21 mouse cellular contexts compared by ENCODE assay signal in genomic region chr10:84908006-84908405, GRCm38 (mm10). TPM values are rescaled to one million over a fixed set of nuclear protein-coding genes. Genes with fewer than 3 reads are reported as not detected.
DNase-seq lines count a peak whose midpoint lies in the region; ATAC-seq and TF ChIP-seq lines count a peak whose summit lies in the region.
"Had no signal": no experiment of that assay in that cellular context is flagged by ENCODE, and none has a peak within 500 bp of the region (broad histone marks: within the 10 kb centered on the region; RNA-seq: fewer than 3 reads in every experiment).

No protein-coding gene starts in this region.

- H3K4me1 ChIP-seq in hindbrain, embryonic 15.5 days (replicated peaks), result peaks cover 54% of the 10 kb centered on the region
- H3K4me1 ChIP-seq in hindbrain, embryonic 10.5 days (replicated peaks), result peaks cover 59% of the 10 kb centered on the region
- H3K4me1 ChIP-seq in liver, adult 2 months (ENCODE audit: control insufficient read depth, insufficient read depth, low read length), result peaks cover 2% of the 10 kb centered on the region; the same call in 1 of the 2 replicates
- H3K4me1 ChIP-seq in liver, postnatal 0 days (ENCODE audit: insufficient read depth), result no peaks in the 10 kb centered on the region

- no peaks in the 10 kb centered on the region for H3K9me3 ChIP-seq in hindbrain, embryonic 15.5 days
- no peaks in the 10 kb centered on the region for H3K9me3 ChIP-seq in hindbrain, embryonic 10.5 days
- no peaks in the 10 kb centered on the region for H3K9me3 ChIP-seq in liver, postnatal 0 days (ENCODE audit: low read length)
- H3K9me3 ChIP-seq: embryonic facial prominence, embryonic 12.5 days; forebrain, embryonic 15.5 days; heart, embryonic 13.5 days; hindbrain, embryonic 12.5 days had no signal

- peak; percentile 78 to 80 for DNase-seq in cerebellum, postnatal 10 days
- DNase-seq in cerebellum, adult 11 months, result no peak
- DNase-seq in hindbrain, embryonic 10.5 days (ENCODE audit: low spot score), result no peak
- no peak for DNase-seq in liver, adult 2 months (ENCODE audit: extremely low read depth, low read depth, low spot score)
- DNase-seq in liver, postnatal 0 days, result no peak
- peak; percentile 65 for DNase-seq in adipocyte (ENCODE audit: low spot score)
- DNase-seq in Muller cell, postnatal 12 days (ENCODE audit: inconsistent ontology term), result no peak
- DNase-seq: adrenal gland, adult 2 months; adrenal gland, postnatal 25 days; B cell, adult 2 months; cerebellum, adult 9-11 months; gastrocnemius, postnatal 10 days; heart, postnatal 36 days; kidney, adult 11 months had no signal

- WGBS in hindbrain, embryonic 15.5 days, result 55% methylated on average over 3 of the region's 3 CpGs
- WGBS in hindbrain, embryonic 10.5 days, result 91% methylated on average over 3 of the region's 3 CpGs
- WGBS in liver, adult 2 months, result 88% methylated on average over 3 of the region's 3 CpGs
- 55% methylated on average over 3 of the region's 3 CpGs for WGBS in liver, postnatal 0 days (ENCODE audit: insufficient replicate concordance)

- H3K9ac ChIP-seq in hindbrain, embryonic 15.5 days, result no peak overlapping the region
- no peak overlapping the region for H3K9ac ChIP-seq in liver, adult 2 months (ENCODE audit: low read depth, low read length)
- H3K9ac ChIP-seq in liver, postnatal 0 days (replicated peaks), result no peak overlapping the region
- H3K9ac ChIP-seq: embryonic facial prominence, embryonic 12.5 days; forebrain, embryonic 15.5 days; heart, embryonic 13.5 days; hindbrain, embryonic 12.5 days had no signal

- no peak for TF ChIP-seq CTCF in liver, adult 2 months (IDR thresholded peaks at IDR 0.05; ENCODE audit: low read depth, low read length)
- no peak for TF ChIP-seq CTCF in liver, postnatal 0 days (IDR thresholded peaks at IDR 0.05; ENCODE audit: low read depth)

- H3K4me3 ChIP-seq in hindbrain, embryonic 15.5 days, result no peak overlapping the region
- no peak overlapping the region for H3K4me3 ChIP-seq in hindbrain, embryonic 10.5 days
- H3K4me3 ChIP-seq in liver, adult 2 months (ENCODE audit: insufficient read depth, low read depth, low read length), result no peak overlapping the region
- H3K4me3 ChIP-seq in liver, postnatal 0 days (ENCODE audit: low read depth, low read length), result no peak overlapping the region
- H3K4me3 ChIP-seq: embryonic facial prominence, embryonic 12.5 days; forebrain, embryonic 15.5 days; heart, embryonic 13.5 days; hindbrain, embryonic 12.5 days had no signal

- H3K27ac ChIP-seq in hindbrain, embryonic 15.5 days (replicated peaks), result 0 out of 2 replicates have a peak overlapping the region, but pooled peaks have one; percentile 13
- H3K27ac ChIP-seq in hindbrain, embryonic 10.5 days, result no peak overlapping the region
- peak overlapping the region; percentile 1; the same call in 1 of the 2 replicates for H3K27ac ChIP-seq in liver, adult 2 months (replicated peaks; ENCODE audit: insufficient read depth, low read depth, low read length)
- H3K27ac ChIP-seq in liver, postnatal 0 days (ENCODE audit: low read depth), result no peak overlapping the region
- H3K27ac ChIP-seq: embryonic facial prominence, embryonic 12.5 days; forebrain, embryonic 15.5 days; heart, embryonic 13.5 days; hindbrain, embryonic 12.5 days had no signal

- no peak for TF ChIP-seq EP300 in liver, postnatal 0 days (IDR thresholded peaks at IDR 0.05; ENCODE audit: low read depth)

- ATAC-seq in hindbrain, embryonic 15.5 days (ENCODE audit: low FRiP score, low read depth), result no peak
- no peak for ATAC-seq in liver, postnatal 0 days
- ATAC-seq: activated CD4-positive, CD25-positive, alpha-beta regulatory T cell, adult 4 months; forebrain, embryonic 15.5 days; Patski had no signal

- TF ChIP-seq POLR2A in liver, adult 2 months (IDR thresholded peaks at IDR 0.05; ENCODE audit: extremely low read depth, insufficient read depth, low read length), result no peak

- H3K36me3 ChIP-seq in hindbrain, embryonic 15.5 days, result no peaks in the 10 kb centered on the region
- peaks cover 53% of the 10 kb centered on the region for H3K36me3 ChIP-seq in hindbrain, embryonic 10.5 days
- no peaks in the 10 kb centered on the region for H3K36me3 ChIP-seq in liver, adult 2 months (ENCODE audit: control insufficient read depth, insufficient read depth, low read length)
- H3K36me3 ChIP-seq in liver, postnatal 0 days (replicated peaks; ENCODE audit: insufficient read depth, low read length), result no peaks in the 10 kb centered on the region
- H3K36me3 ChIP-seq: embryonic facial prominence, embryonic 12.5 days; forebrain, embryonic 15.5 days; heart, embryonic 13.5 days; hindbrain, embryonic 12.5 days had no signal

- H3K27me3 ChIP-seq in hindbrain, embryonic 15.5 days, result no peaks in the 10 kb centered on the region
- peaks cover 14% of the 10 kb centered on the region for H3K27me3 ChIP-seq in hindbrain, embryonic 10.5 days (ENCODE audit: insufficient read depth, poor library complexity, severe bottlenecking)
- H3K27me3 ChIP-seq in liver, adult 2 months (ENCODE audit: control insufficient read depth, insufficient read depth, low read length), result no peaks in the 10 kb centered on the region
- H3K27me3 ChIP-seq in liver, postnatal 0 days (ENCODE audit: insufficient read depth, low read length), result no peaks in the 10 kb centered on the region
- H3K27me3 ChIP-seq: embryonic facial prominence, embryonic 12.5 days; heart, embryonic 13.5 days; hindbrain, embryonic 12.5 days; Patski had no signal

- no peak overlapping the region for H3K4me2 ChIP-seq in hindbrain, embryonic 15.5 days
- no peak overlapping the region for H3K4me2 ChIP-seq in liver, postnatal 0 days (ENCODE audit: low read depth, low read length)
- H3K4me2 ChIP-seq: embryonic facial prominence, embryonic 12.5 days; forebrain, embryonic 15.5 days; heart, embryonic 13.5 days; hindbrain, embryonic 12.5 days had no signal

- no peaks in the 10 kb centered on the region for H3K79me2 ChIP-seq in liver, adult 2 months (ENCODE audit: control insufficient read depth, insufficient read depth, low read length)

RNA-seq across cellular contexts. Expression of gene Ric8b, which starts 9.4 kb away (rescaled TPM):
- polyA plus RNA-seq in hindbrain, embryonic 15.5 days (2015; fragmentation: Nextera tagmentation; extraction: Ambion mirVana), result 45.0 and 48.1 TPM in 2 replicates
- polyA plus RNA-seq in hindbrain, embryonic 10.5 days (2016; fragmentation: Nextera tagmentation; extraction: Ambion mirVana), result 27.4 and 29.5 TPM in 2 replicates
- total RNA-seq in liver, adult 2 months (2014; rRNA removed), result 7.1 and 8.7 TPM in 2 replicates
- polyA plus RNA-seq in liver, adult 2 months (2012; rRNA removed), result 4.1 and 5.1 TPM in 2 replicates
- polyA plus RNA-seq in liver, postnatal 0 days (2015; fragmentation: Nextera tagmentation; extraction: Ambion mirVana), result 2.3 and 2.6 TPM in 2 replicates

Comparison
In these comparisons a context has a peak if more than half of its experiments do, and no peak if none do; other contexts are left out.
1. DNase-seq: peak in cerebellum, postnatal 10 days (2 of 2) and adipocyte (single experiment); none in cerebellum, adult 11 months (single experiment), hindbrain, embryonic 10.5 days (single experiment), liver, adult 2 months (single experiment), liver, postnatal 0 days (single experiment) and Muller cell, postnatal 12 days (single experiment).
2. H3K27ac ChIP-seq: peak in hindbrain, embryonic 15.5 days (single experiment) and liver, adult 2 months (single experiment); none in hindbrain, embryonic 10.5 days (single experiment) and liver, postnatal 0 days (single experiment).